ENCODE assay signal across 32 mouse cellular contexts in the genomic region with DNA sequence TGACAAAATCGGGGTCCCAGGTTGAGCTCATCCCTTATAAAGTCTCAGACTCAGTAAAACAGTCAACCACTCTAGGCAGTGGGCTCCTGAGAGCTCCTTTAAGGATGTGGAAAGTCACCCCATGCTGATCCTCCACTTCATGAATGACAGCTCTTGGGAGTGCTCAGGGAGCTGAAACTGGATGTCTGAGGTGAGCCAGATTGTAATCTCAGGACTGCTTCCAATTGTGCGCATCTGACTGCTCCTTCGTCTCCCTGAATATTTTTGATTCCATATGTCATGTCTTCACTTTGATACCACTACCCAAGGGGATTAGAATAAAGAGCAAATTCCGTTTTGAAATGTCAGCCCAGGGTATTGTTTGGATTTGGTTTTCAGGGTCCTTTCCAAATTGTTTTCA.
DNase-seq lines count a peak whose midpoint lies in the region; ATAC-seq and TF ChIP-seq lines count a peak whose summit lies in the region.
"Had no signal": no experiment of that assay in that cellular context is flagged by ENCODE, and none has a peak within 500 bp of the region (broad histone marks: within the 10 kb centered on the region; RNA-seq: fewer than 3 reads in every experiment).

No protein-coding gene starts in this region.

- no peaks in the 10 kb centered on the region for H3K36me3 ChIP-seq in forebrain, embryonic 16.5 days (ENCODE audit: control insufficient read depth, insufficient read depth)
- no peaks in the 10 kb centered on the region for H3K36me3 ChIP-seq in forebrain, embryonic 11.5 days (ENCODE audit: control insufficient read depth, insufficient read depth, low read length)
- H3K36me3 ChIP-seq in midbrain, embryonic 11.5 days (ENCODE audit: control insufficient read depth, insufficient read depth, low read length): no peaks in the 10 kb centered on the region
- H3K36me3 ChIP-seq in midbrain, postnatal 0 days (ENCODE audit: insufficient read depth, low read length): no peaks in the 10 kb centered on the region
- H3K36me3 ChIP-seq: embryonic facial prominence, embryonic 10.5 days; embryonic facial prominence, embryonic 13.5 days; G1E; heart, embryonic 12.5 days; heart, embryonic 15.5 days; hindbrain, embryonic 10.5 days; hindbrain, embryonic 13.5 days; intestine, embryonic 15.5 days had no signal

- no peaks in the 10 kb centered on the region for H3K27me3 ChIP-seq in cerebellum, adult 2 months (ENCODE audit: control insufficient read depth, insufficient read depth, low read length)
- no peaks in the 10 kb centered on the region for H3K27me3 ChIP-seq in forebrain, embryonic 16.5 days (replicated peaks; ENCODE audit: control insufficient read depth, insufficient read depth, low read length)
- no peaks in the 10 kb centered on the region for H3K27me3 ChIP-seq in forebrain, embryonic 11.5 days (ENCODE audit: control insufficient read depth, insufficient read depth, low read length)
- H3K27me3 ChIP-seq in midbrain, embryonic 11.5 days (ENCODE audit: control insufficient read depth, insufficient read depth, low read length): no peaks in the 10 kb centered on the region
- H3K27me3 ChIP-seq in midbrain, postnatal 0 days (ENCODE audit: insufficient read depth, low read length): no peaks in the 10 kb centered on the region
- H3K27me3 ChIP-seq: CH12.LX; embryonic facial prominence, embryonic 13.5 days; heart, embryonic 12.5 days; heart, embryonic 15.5 days; hindbrain, embryonic 13.5 days; intestine, embryonic 15.5 days had no signal

- H3K4me1 ChIP-seq in cerebellum, adult 2 months (ENCODE audit: control insufficient read depth, insufficient read depth, low read length): no peaks in the 10 kb centered on the region
- peaks cover 7% of the 10 kb centered on the region; the same call in 1 of the 2 replicates for H3K4me1 ChIP-seq in forebrain, embryonic 16.5 days (replicated peaks; ENCODE audit: control insufficient read depth, insufficient read depth, low read length)
- no peaks in the 10 kb centered on the region for H3K4me1 ChIP-seq in forebrain, embryonic 11.5 days (replicated peaks; ENCODE audit: control insufficient read depth, insufficient read depth, low read length)
- H3K4me1 ChIP-seq in midbrain, embryonic 11.5 days (ENCODE audit: control insufficient read depth, insufficient read depth, low read length): no peaks in the 10 kb centered on the region
- peaks cover 5% of the 10 kb centered on the region; the same call in 1 of the 2 replicates for H3K4me1 ChIP-seq in midbrain, postnatal 0 days (ENCODE audit: insufficient read depth, low read length)
- H3K4me1 ChIP-seq: embryonic facial prominence, embryonic 10.5 days; heart, embryonic 12.5 days; heart, embryonic 15.5 days; hindbrain, embryonic 10.5 days; intestine, embryonic 15.5 days had no signal

- peak; percentile 29 to 48 for DNase-seq in cerebellum, postnatal 14 days
- no peak for DNase-seq in cerebellum, adult 2 months
- DNase-seq in forebrain, embryonic 11.5 days (ENCODE audit: low spot score): no peak
- DNase-seq in midbrain, embryonic 11.5 days (ENCODE audit: low spot score, missing footprints): peak; percentile 45
- no peak for DNase-seq in midbrain, postnatal 0 days (ENCODE audit: low spot score)
- no peak for DNase-seq in heart, adult 11 months
- DNase-seq: adrenal gland, postnatal 10 days; adrenal gland, postnatal 36 days; B cell, adult 2 months; cerebellum, adult 11 months; cerebellum, adult 8-10 months; cerebellum, postnatal 36 days; embryo, embryonic 11 days; gastrocnemius, adult 2 months; gastrocnemius, postnatal 14 days; heart, adult 18-20 months; heart, postnatal 10 days; heart, postnatal 36 days; kidney, adult 11 months had no signal

- WGBS in cerebellum, adult 2 months: 31% methylated on average over 4 of the region's 4 CpGs
- 57% methylated on average over 4 of the region's 4 CpGs for whole genome bisulfite sequencing in forebrain, embryonic 16.5 days
- WGBS in forebrain, embryonic 11.5 days: 86% methylated on average over 4 of the region's 4 CpGs
- WGBS in midbrain, embryonic 11.5 days: 74% methylated on average over 4 of the region's 4 CpGs
- WGBS in midbrain, postnatal 0 days: 53% methylated on average over 4 of the region's 4 CpGs

- no peaks in the 10 kb centered on the region for H3K9me3 ChIP-seq in forebrain, embryonic 16.5 days (ENCODE audit: control insufficient read depth, low read length)
- no peaks in the 10 kb centered on the region for H3K9me3 ChIP-seq in forebrain, embryonic 11.5 days (ENCODE audit: control insufficient read depth, low read length)
- no peaks in the 10 kb centered on the region for H3K9me3 ChIP-seq in midbrain, embryonic 11.5 days (ENCODE audit: control insufficient read depth, low read length)
- H3K9me3 ChIP-seq in midbrain, postnatal 0 days (ENCODE audit: low read length): no peaks in the 10 kb centered on the region
- H3K9me3 ChIP-seq: embryonic facial prominence, embryonic 10.5 days; embryonic facial prominence, embryonic 13.5 days; heart, embryonic 12.5 days; heart, embryonic 15.5 days; hindbrain, embryonic 10.5 days; hindbrain, embryonic 13.5 days; intestine, embryonic 15.5 days had no signal

- H3K4me2 ChIP-seq in forebrain, embryonic 16.5 days (ENCODE audit: low read length): no peak overlapping the region
- no peak overlapping the region for H3K4me2 ChIP-seq in forebrain, embryonic 11.5 days (ENCODE audit: low read depth, low read length, severe bottlenecking)
- H3K4me2 ChIP-seq in midbrain, embryonic 11.5 days: no peak overlapping the region
- H3K4me2 ChIP-seq in midbrain, postnatal 0 days (ENCODE audit: low read depth, low read length, poor library complexity, severe bottlenecking): no peak overlapping the region
- H3K4me2 ChIP-seq: embryonic facial prominence, embryonic 13.5 days; heart, embryonic 12.5 days; heart, embryonic 15.5 days; hindbrain, embryonic 13.5 days; intestine, embryonic 15.5 days had no signal

- TF ChIP-seq CTCF in cerebellum, adult 2 months (IDR thresholded peaks at IDR 0.05; ENCODE audit: borderline replicate concordance, insufficient read depth, low read depth, low read length): no peak
- TF ChIP-seq CTCF in midbrain, postnatal 0 days (IDR thresholded peaks at IDR 0.05): no peak

- no peak overlapping the region for H3K4me3 ChIP-seq in cerebellum, adult 2 months (replicated peaks; ENCODE audit: insufficient read depth, low read depth, low read length)
- no peak overlapping the region for H3K4me3 ChIP-seq in forebrain, embryonic 16.5 days (replicated peaks; ENCODE audit: low read length)
- no peak overlapping the region for H3K4me3 ChIP-seq in forebrain, embryonic 11.5 days (ENCODE audit: low read depth, low read length)
- no peak overlapping the region for H3K4me3 ChIP-seq in midbrain, embryonic 11.5 days (ENCODE audit: low read depth, low read length)
- H3K4me3 ChIP-seq in midbrain, postnatal 0 days (ENCODE audit: low read depth, low read length): no peak overlapping the region
- H3K4me3 ChIP-seq: embryonic facial prominence, embryonic 10.5 days; embryonic facial prominence, embryonic 13.5 days; erythroblast, embryonic 14.5 days; gastrocnemius, adult 2 months; heart, embryonic 12.5 days; heart, embryonic 15.5 days; hindbrain, embryonic 10.5 days; hindbrain, embryonic 13.5 days; intestine, embryonic 15.5 days had no signal

- H3K27ac ChIP-seq in cerebellum, adult 2 months (ENCODE audit: insufficient read depth, low read length): no peak overlapping the region
- no peak overlapping the region for H3K27ac ChIP-seq in forebrain, embryonic 16.5 days (ENCODE audit: low read length)
- H3K27ac ChIP-seq in forebrain, embryonic 11.5 days (ENCODE audit: low read depth, low read length): no peak overlapping the region
- no peak overlapping the region for H3K27ac ChIP-seq in midbrain, embryonic 11.5 days (ENCODE audit: low read depth, low read length)
- H3K27ac ChIP-seq in midbrain, postnatal 0 days (ENCODE audit: low read depth, low read length): no peak overlapping the region
- H3K27ac ChIP-seq: embryonic facial prominence, embryonic 10.5 days; embryonic facial prominence, embryonic 13.5 days; gastrocnemius, adult 2 months; heart, embryonic 15.5 days; hindbrain, embryonic 10.5 days; hindbrain, embryonic 13.5 days; intestine, embryonic 15.5 days had no signal

- ATAC-seq in forebrain, embryonic 16.5 days: peak; percentile 22; the same call in 1 of the 2 replicates
- ATAC-seq in forebrain, embryonic 11.5 days (replicated peaks; ENCODE audit: low FRiP score): no peak
- no peak for ATAC-seq in midbrain, embryonic 11.5 days (ENCODE audit: low FRiP score)
- no peak for ATAC-seq in midbrain, postnatal 0 days (ENCODE audit: low FRiP score)
- ATAC-seq: hindbrain, embryonic 16.5 days; intestine, embryonic 15.5 days; Patski had no signal

- no peak overlapping the region for H3K9ac ChIP-seq in forebrain, embryonic 16.5 days (replicated peaks; ENCODE audit: low read depth, low read length)
- no peak overlapping the region for H3K9ac ChIP-seq in forebrain, embryonic 11.5 days (ENCODE audit: low read length)
- no peak overlapping the region for H3K9ac ChIP-seq in midbrain, embryonic 11.5 days (ENCODE audit: low read length)
- no peak overlapping the region for H3K9ac ChIP-seq in midbrain, postnatal 0 days (replicated peaks; ENCODE audit: low read length, poor library complexity, severe bottlenecking)
- H3K9ac ChIP-seq: embryonic facial prominence, embryonic 13.5 days; heart, embryonic 12.5 days; heart, embryonic 15.5 days; hindbrain, embryonic 13.5 days; intestine, embryonic 15.5 days had no signal

- no peak for TF ChIP-seq POLR2A in cerebellum, adult 2 months (IDR thresholded peaks at IDR 0.05; ENCODE audit: borderline replicate concordance, insufficient read depth, low read length)

Comparison
In these comparisons a context has a peak if more than half of its experiments do, and no peak if none do; other contexts are left out.
1. DNase-seq: peak in cerebellum, postnatal 14 days (2 of 2) and midbrain, embryonic 11.5 days (single experiment); none in cerebellum, adult 2 months (0 of 2), forebrain, embryonic 11.5 days (single experiment), midbrain, postnatal 0 days (single experiment) and heart, adult 11 months (single experiment).